Mouse (Mus musculus): Measurements from ENCODE around the gene Ctdspl.

The Ctdspl gene

DNA sequence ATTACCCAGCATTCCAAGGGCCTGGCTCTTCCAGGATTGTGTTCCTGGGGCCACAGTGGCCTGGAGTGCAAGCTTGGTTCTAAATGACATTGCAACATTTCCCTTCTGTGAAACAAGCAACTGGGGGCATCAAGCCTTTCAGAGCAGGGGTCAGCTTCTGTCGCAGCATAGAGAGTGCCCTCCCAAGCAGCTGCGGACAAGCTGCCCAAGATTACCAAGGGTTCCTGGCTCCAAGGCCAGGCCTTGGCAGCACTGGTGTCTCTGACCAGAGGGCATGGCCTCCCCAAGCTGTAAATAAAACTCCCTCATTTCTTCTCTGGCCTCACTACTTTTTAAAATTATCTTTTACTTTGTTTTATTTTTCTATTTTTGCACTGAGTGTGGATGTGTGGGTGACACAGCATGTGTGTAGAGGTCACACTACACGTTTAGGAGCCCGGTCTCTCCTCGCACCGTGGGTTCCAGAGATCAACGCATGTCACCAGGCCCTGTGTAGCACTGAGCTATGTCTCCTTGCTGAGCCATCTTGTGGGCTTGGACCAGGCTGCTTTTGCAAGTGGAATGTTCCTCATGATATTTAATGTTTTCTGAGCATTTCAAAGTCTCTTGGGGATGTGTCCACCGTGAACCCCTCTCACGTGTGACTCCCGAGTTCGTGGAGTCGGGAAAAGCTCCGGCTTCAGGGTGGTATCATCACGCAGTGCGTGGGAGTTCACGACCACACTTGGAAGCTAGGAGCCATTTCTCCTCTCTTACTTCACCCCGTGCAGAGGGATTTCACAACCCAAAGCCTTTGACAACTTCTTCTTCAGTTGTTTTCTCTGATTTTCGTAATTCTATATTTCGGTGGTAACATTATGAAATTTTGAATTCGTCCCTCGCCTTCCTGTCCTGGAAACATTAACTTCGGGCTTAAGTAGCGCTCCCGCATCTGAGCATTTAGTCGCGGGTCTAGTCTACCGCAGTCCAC is 102.3 kb downstream of the Ctdspl start:
- DNase-seq (ENCODE audit: low spot score in 2 of 2): no peak

DNA sequence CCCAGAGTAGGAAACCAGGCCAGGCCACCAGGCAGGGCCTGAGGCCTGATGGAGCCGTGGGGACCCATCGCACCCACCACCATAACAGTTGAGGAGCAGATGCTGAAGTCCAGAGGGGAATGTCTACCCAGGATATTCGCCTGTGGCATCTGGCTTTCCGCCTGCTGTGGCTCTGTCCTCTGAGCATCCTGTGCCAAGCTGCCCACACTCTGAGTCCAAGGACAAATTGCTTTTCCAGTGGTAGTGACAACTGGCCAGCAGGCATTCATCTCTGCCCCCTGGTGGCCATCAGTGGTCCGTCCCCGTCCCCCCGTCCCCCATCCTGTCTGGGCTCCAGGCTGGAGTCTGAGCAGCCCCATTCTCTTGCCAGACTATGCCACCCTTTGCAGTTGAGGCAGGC is 103.3 kb downstream of the Ctdspl start:
- no peak for DNase-seq (ENCODE audit: low spot score in 2 of 2)

DNA sequence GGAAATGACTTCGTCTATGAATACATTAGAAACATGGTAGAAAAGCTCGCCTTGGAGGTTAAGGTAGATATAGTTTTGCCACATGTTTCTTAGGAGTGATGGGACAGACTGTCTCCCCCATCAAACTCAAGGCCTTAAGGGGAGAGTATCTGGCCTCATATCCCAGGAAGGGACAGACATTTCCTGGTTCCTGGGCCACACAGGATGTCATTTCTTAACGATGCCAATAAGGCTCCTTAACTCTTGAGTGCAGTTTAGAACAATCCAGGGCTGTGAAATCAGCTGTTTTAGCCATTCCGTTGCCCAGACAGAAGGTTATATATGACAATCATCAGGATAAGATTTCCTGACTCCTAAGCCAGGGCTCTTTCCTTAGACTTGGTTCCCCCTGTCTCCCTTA is 104.8 kb downstream of the Ctdspl start:
- no peak for DNase-seq (ENCODE audit: low spot score in 2 of 2)

DNA sequence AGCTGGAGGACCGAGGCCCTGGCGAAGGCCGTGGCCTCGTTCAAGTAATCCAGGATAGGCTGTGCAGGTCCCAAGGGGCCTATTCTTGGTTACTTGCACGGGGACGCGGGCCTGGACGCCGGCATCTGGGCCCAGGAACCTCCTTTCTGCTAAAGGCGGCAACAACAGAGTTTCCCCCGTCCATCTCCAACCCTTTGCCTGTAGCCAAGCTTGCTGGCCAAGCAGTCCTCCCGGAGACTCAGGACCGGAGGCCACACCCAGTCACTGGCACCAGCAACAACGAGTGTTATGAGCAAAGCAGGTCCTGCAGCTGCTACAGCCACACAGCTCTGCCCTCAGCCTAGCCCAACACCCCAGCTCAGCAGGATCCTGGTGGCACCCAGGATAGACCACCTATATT is 105.5 kb downstream of the Ctdspl start:
- DNase-seq (ENCODE audit: low spot score in 2 of 2): no peak

DNA sequence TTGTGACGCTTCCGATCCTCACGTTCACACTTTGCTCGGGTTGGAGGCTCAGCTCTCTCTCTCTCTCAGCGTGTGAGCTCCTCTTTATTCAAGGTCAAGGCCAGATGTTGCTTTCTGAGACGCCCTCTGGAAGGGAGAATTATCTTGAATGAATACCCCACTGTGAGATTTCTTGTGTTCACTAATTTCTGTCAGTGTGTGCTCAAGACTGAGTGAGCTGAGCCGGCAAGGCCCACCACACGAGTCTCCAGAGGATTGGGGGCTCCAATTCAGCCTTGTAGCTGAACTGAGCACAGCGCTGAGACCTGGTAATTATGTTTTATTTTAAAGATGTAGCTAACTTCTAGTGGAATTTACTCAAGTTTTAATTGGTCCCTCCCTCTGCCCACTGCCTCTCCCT is 106.3 kb downstream of the Ctdspl start:
- no peak for DNase-seq (ENCODE audit: low spot score in 2 of 2)

DNA sequence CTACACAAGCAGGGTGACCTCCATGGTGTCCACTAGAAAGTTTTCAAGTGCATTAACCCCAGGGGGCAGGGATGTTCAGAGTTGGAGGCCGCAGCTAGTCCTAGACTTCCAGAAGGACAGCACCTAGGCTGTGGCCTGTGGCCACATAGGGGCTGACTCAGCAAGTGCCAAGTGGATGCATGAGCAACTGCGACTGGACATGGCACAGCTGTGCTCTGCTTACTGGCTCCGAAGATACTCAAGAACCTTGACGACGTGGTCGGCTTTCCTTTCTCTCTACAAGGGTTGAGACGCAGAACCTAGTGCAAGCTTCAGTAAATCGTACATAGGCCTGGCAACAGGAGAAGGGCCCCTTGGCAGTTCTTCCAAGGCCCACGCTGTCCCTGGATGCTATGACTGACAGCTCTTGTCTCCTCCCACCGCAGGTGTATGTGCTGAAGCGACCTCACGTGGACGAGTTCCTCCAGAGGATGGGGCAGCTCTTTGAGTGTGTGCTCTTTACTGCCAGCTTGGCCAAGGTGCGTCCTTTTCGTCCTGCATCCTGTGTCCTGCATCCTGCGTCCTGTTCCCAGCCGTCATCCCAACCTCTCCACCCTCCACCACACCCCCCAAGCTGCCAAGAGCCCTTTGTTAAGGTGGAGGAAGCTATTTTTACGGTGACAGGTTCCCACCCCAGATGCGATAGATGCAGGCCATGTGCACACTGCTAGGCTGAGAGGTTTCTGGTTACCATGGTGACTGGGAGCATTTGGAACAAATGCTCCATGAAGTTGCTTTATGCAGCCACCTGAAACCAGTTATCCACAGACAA is 107.1 kb downstream of the Ctdspl start:
- peak; percentile 45 to 63 for DNase-seq (ENCODE audit: low spot score in 2 of 2)

DNA sequence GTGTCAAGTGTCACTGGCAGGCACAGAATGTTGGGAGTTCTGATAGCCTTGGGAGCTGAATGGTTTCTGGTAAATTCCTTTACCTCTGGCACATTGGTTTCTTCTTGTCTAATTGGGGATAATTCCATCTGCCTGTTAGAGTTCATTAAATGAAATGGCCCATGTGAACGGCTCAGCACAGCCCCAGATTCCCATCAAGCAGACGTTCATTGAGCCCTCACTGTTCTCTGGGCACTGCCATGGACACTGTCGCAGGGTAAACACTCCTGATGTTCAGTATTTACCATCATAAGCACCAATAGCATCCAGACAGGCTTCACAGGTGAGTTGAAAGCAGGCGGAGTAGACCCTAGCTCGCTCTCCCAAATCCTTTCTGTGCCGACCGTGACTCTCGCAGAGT is 107.8 kb downstream of the Ctdspl start:
- DNase-seq (ENCODE audit: low spot score in 2 of 2): no peak

DNA sequence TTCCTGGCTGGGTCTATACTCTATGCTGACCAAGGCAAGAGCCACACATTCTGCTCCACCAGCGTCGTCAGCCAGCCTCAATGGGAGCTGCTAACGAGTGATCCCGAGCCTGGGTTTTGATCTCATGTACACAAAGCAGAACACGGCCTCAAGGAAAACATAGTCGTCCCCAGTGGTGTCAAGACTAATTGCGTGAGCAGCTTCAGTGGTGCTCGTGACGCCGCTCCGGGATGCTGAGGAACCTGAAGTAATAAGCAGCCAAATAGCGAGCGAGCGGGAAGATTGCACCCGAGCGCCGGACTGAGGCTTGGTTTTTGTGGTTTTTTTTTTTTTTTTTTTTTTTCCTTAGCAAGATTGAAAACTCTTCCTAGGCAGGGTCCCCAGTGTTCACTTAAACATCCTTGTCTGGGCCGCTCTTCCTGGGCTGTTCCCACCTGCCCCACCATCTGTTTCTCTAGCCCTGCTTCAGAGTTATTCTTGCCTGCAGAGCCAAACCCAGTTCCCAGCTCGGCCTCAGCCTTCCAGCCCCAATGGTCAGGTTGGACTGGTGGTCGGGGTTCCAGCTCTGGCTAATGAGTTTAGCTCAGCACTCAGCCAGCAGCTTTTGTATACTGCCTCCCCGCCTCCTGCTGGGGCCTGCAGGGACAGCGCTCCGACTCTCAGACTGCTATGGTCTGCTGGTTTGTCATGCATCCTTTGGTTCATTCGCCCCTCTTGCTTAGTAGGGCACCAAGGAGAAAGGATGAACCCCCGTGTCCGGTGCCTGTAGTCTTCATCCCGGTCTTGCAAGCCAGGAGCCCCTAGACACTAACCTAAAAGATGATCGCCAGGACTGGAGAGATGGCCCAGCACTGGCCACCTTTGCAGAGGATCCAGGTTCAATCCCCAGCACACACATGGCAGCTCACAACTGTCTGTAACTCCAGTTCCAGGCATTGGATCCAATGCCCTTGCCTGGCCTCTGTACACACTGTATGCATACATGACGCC is 108.7 kb downstream of the Ctdspl start:
- no peak for DNase-seq (ENCODE audit: low spot score in 2 of 2)

DNA sequence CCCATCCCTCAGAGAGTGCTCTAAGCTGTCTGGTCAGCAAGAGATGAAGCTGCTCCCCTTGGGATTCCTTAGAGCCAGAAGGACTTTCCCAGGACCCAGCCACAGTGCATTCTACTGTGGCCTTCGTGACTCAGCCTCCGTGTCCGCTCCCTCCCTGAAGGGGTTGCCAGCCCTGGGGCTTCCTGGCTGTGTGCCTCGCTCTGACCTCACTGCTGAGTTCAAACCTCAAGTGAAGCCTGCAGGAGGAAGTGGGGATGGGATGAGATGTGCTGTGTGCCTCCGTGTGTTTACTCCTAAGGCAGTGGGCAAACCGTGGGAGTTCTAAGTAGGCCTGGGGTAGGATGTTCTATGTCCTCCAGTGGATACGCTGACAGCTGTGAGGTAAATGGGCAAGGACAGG is 109.6 kb downstream of the Ctdspl start:
- no peak for DNase-seq (ENCODE audit: low spot score in 2 of 2)

DNA sequence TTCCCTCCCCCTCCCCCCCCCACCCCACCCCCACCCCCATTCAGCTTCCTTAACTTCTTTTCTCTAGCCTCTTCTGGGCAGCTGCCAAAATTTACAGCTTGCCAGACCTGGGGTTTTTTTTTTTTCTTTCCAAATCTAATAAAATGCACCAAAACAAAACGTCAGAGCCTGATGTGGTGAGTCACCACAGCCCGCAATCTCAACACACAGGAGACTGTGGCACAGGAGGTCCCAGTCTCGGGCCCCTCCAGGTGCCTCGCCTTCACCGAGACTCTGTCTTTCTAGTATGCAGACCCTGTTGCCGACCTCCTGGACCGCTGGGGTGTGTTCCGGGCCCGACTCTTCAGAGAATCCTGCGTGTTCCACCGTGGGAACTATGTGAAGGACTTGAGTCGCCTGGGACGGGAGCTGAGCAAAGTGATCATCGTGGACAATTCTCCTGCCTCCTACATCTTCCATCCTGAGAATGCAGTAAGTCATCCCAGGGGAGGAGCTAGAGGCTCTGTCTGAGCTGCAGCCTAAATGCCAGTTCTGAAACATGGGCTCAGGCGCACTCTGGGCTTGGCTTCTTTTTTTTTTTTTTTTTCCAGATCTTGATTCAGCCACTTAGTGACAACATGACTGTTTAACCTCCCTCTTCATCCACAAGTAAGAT is 111.0 kb downstream of the Ctdspl start:
- DNase-seq (ENCODE audit: low spot score in 2 of 2): peak; percentile 53 to 66

DNA sequence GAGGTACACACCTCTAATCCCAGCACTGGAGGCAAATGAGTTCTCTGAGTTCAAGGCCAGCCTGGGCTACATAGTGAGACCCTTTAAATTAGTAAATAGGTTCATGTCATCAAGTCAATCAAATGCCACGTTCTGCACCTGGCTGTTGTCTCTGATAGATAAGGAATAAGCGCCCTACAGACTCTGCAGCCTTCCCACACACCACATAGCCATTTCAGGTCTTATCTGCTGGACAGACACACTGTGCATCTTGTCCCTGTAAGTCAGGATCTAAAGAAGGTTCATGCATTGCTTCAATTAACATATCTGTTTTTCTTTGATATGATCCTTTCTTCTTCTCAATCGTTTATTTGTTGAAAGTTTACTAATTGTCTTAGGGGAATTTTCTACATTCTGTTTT is 112.3 kb downstream of the Ctdspl start:
- DNase-seq (ENCODE audit: low spot score in 2 of 2): no peak

DNA sequence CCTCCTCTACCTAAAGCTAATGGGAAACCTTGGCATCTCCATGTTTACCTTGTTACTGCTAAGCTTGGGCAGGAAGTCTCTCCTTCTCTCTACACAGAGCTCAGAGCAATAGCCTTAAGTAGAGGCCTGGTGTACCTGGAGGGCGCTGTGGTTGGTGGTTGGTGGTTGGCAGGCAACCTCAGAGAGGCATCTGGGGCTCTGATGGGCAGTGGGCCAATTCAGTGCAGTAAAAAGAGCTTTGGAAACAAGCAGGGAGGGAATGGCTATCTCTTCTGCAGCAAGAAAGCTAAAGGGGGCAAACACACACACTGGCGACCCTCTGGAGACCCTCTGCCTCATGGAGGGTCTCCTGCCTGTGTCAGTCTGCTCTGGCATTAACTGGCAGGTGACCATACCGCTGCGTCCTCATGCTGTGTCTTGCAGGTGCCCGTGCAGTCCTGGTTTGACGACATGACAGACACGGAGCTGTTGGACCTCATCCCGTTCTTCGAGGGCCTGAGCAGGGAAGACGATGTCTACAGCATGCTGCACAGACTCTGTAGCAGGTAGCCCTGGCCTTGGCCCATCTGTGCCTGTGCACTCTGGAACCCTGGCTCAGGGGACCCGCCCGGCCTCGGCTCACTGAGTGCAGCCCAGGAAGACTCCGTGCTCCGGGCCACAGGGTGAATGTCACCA is 114.0 kb downstream of the Ctdspl start:
- DNase-seq (ENCODE audit: low spot score in 2 of 2): no peak

DNA sequence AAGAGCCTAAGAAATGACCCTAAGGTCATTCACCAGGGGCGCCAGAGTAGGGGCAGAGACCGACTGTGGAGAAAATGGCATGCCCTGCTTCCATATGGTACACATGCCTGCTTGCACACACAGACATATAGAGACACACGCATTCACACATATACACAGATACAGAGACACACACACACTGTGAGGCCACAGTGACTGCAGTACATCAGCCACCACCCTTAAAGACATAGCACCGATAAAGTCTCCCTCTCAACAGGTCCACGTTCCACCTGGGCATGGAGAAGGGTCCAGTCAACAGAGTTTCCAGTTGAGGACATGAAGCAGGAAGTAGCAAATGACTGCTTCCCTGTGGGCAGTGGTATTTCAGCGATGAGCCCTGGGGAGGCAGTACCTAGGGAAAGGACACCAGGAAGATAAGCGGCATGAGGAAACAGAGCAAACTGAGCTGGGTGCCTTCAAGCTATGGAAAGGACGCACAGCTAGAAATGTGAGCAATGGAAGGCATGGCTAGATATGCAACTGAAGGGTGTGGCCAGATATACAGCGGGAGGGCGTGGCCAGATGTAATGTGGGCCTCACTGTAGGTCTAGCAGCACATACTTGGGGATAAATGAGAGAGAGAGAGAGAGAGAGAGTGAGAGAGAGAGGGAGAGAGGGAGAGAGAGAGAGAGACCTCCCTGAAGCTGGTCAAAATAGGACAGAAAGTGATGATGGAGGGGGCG is 122.1 kb downstream of the Ctdspl start:
- no peak for DNase-seq (ENCODE audit: low spot score in 2 of 2)

DNA sequence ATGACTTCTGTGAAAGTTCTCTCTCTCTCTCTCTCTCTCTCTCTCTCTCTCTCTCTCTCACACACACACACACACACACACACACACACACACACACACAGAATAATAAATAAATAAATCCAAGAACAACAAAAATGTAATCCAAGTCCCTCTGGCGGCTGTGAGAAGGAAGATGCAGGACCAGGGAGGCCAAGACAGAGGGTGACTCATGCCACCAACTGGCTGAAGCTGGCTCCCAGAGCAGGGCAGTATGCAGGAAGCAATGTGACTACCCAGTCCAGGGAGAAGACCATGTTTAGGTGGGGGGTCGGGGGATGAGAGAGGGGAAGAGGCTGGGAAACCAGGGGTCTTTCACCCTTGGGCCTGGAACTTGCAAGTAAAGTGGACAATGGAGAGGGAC is 124.9 kb downstream of the Ctdspl start:
- no peak for DNase-seq (ENCODE audit: low spot score in 2 of 2)

DNA sequence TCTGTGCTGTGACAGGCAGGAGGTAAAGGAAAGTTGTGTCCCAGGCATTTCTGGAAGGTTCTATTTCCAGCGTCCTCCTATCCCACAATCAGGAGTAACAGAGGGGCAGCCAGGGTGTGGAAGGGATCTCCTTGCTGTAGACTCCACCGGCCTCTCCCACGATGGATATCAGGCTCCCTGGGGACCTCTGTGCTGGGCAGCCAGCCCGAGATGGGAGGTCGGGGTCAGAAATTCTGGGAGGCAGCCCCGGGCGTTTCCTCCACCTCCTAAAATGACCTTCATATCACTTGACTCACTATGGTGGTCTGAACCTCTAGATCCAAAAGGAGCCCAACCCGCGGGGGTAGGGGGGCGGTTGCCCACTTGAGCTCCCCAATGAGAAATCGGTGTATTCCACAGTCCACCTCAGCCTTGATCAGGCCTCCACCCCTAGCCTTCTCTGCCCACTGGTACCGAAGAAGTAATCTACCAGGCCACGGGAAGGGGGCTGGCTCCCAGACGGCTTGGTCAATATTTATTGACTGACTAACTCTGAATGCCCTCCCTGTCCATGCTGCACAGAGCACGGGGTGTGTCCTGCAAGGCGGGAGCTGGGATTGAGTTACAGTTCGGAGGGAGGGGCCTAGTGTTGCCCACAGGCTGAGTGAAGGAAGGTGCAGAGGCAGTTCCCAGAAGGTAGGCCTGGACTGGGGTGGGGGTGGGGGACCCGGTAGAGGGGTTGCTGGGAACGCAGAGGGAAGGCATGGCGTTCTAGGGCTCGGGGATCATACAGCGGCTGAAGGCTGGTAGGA is 126.1 kb downstream of the Ctdspl start, which contains the start of gene Vill:
Gene Vill, plus strand, starts transcription at position 625 of the 791 bp plus-strand sequence.
- DNase-seq (ENCODE audit: low spot score in 2 of 2): no peak

DNA sequence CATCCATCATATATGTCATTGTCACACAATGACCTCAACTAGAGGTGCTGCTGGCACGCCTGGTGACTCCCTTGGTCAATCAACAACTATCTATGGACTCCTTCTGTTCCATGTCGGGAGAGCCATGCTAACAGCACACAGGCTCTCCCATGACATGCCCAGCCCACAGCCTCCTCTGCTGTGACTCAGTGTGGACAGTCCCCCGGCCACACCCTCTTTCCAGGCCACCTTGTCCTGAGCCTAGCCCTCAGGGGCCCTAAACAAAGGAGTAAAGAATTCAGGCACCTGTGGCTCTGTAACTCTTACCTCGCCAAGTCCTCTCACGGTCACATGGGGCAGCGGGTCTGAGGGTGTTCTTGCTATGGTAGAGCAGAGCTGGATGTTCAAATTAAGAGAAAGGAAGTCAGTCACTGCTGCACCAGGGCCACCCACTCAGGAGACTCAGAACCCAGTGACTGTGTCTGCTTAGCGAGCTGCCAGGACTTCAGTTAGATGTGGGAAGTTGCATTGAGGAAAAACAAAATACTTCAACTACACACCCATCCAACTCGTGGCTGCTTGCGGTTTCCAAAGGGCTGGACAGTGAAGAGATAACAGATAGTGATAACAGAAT is 127.8 kb downstream of the Ctdspl start:
- no peak for DNase-seq (ENCODE audit: low spot score in 2 of 2)

DNA sequence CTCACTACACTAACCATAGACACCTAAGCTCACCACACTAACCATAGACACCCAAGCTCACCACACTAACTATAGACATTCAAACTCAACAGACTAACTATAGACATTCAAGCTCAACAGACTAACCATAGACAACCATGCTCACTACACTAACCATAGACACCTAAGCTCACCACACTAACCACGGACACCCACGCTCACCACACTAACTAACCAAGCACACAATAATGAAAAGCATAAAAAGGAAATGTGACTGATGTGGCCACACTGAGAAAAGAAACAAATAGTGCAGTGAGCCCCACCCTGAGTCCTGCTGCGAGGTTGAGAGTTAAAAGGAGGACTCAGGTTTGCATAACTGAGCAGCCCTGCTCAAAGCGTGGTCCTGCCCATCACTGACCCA is 129.1 kb downstream of the Ctdspl start:
- DNase-seq (ENCODE audit: low spot score in 2 of 2): no peak

DNA sequence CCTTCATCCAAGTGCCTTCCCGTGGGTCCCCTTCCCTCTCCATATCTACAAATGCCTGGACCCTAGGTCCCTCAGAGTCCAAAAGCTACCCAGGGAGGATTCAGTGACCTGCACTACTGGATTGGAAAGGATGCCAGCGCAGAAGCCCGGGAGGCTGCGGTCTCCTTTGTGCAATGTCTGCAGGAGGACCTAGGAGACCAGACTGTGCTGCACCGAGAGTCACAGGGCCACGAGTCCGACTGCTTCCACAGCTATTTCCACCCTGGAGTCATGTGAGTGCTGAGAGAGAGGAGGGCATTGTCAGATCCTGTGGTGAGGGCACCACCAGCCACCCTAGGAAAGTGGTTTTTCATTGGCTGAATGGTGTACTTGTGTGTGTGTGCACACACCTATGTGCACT is 132.0 kb downstream of the Ctdspl start:
- DNase-seq (ENCODE audit: low spot score in 2 of 2): no peak

DNA sequence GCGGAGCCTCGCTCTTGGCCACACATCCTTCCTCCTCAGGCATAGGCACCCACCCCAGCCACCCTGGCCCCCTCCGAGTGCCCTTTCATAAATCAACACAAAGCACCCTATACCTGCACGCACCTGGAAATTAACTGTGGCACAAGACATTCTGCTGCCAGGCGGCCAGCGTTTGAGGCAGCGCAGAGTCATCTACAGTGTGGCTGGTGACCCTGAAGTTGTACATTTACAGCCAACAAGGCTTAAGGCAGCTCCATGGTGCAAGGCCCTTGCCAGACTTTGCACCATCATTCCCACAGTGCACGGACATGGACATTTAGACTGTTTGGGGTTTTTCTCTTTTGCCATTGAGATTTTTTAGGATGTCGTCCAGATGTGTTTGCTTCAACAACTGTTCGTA is 134.4 kb downstream of the Ctdspl start:
- no peak for DNase-seq (ENCODE audit: low spot score in 2 of 2)
